Mouse (Mus musculus): ENCODE measurements around the gene Tmem95. TPM values are rescaled to one million over a fixed set of nuclear protein-coding genes. Genes with fewer than 3 reads are reported as not detected.

Gene Tmem95
- polyA plus RNA-seq, 1 experiment from 2014 or later: not detected

DNA sequence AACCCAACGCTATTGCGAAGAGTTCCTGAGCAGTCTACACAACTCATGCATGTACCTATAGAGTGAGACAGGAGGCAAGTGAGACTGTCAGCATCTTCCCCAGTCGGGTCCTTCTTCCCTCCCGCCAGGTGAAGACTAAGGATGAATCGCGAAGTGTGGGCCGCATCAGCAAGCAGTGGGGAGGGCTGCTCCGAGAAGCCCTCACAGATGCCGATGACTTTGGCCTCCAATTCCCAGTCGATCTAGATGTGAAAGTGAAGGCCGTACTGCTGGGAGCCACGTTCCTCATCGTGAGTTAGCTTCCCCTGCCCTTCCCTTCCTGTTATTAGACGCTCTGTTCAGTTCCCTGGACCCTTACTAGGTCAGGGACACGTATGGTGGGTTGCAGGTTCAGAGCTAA is 27.9 kb downstream of the Tmem95 start:
- H3K4me3 ChIP-seq (ENCODE audit: control insufficient read depth in 1 of 2, insufficient read depth in 1 of 2, low read depth in 1 of 2, low read length in 2 of 2): no peak overlapping the region
- 93% methylated on average over 15 of the region's 15 CpGs for WGBS
- H3K9me3 ChIP-seq (ENCODE audit: control insufficient read depth, low read length): no peaks in the 10 kb centered on the region
- 0 out of 4 replicates have a peak overlapping the region, but pooled peaks of 1 of the 2 experiments have one; percentile 24 for H3K27ac ChIP-seq (replicated peaks in 1 of 2; ENCODE audit: control insufficient read depth in 1 of 2, insufficient read depth in 1 of 2, low read depth in 2 of 2, low read length in 2 of 2)
- no peaks in the 10 kb centered on the region for H3K27me3 ChIP-seq (ENCODE audit: control insufficient read depth, insufficient read depth, low read length)
- H3K9ac ChIP-seq (ENCODE audit: low read length): no peak overlapping the region
- H3K4me1 ChIP-seq (ENCODE audit: control insufficient read depth in 2 of 2, insufficient read depth in 2 of 2, low read length in 2 of 2): peaks cover 16 to 23% of the 10 kb centered on the region in 2 experiments
- H3K4me2 ChIP-seq (ENCODE audit: low read length): no peak overlapping the region
- ATAC-seq (ENCODE audit: insufficient number of reproducible peaks, insufficient read depth, low FRiP score, low read depth): no peak
- H3K36me3 ChIP-seq (ENCODE audit: control insufficient read depth, insufficient read depth, low read length): peaks cover 42% of the 10 kb centered on the region

GRCm38 (mm10) chr11:69849128-69849527 is 28.7 kb downstream of the Tmem95 start:
- H3K27ac ChIP-seq (replicated peaks in 1 of 2; ENCODE audit: control insufficient read depth in 1 of 2, insufficient read depth in 1 of 2, low read depth in 2 of 2, low read length in 2 of 2): peak overlapping the region; percentile 12 to 30; a peak in 2 of 4 replicates
- H3K9me3 ChIP-seq (ENCODE audit: control insufficient read depth, low read length): no peaks in the 10 kb centered on the region
- H3K27me3 ChIP-seq (ENCODE audit: control insufficient read depth, insufficient read depth, low read length): no peaks in the 10 kb centered on the region
- no peak overlapping the region for H3K4me2 ChIP-seq (ENCODE audit: low read length)
- H3K9ac ChIP-seq (ENCODE audit: low read length): no peak overlapping the region
- peaks cover 42% of the 10 kb centered on the region for H3K36me3 ChIP-seq (ENCODE audit: control insufficient read depth, insufficient read depth, low read length)
- 73% methylated on average over 9 of the region's 9 CpGs for WGBS
- peaks cover 14 to 23% of the 10 kb centered on the region in 2 experiments for H3K4me1 ChIP-seq (ENCODE audit: control insufficient read depth in 2 of 2, insufficient read depth in 2 of 2, low read length in 2 of 2)
- ATAC-seq (ENCODE audit: insufficient number of reproducible peaks, insufficient read depth, low FRiP score, low read depth): no peak
- no peak overlapping the region for H3K4me3 ChIP-seq (ENCODE audit: control insufficient read depth in 1 of 2, insufficient read depth in 1 of 2, low read depth in 1 of 2, low read length in 2 of 2)

DNA sequence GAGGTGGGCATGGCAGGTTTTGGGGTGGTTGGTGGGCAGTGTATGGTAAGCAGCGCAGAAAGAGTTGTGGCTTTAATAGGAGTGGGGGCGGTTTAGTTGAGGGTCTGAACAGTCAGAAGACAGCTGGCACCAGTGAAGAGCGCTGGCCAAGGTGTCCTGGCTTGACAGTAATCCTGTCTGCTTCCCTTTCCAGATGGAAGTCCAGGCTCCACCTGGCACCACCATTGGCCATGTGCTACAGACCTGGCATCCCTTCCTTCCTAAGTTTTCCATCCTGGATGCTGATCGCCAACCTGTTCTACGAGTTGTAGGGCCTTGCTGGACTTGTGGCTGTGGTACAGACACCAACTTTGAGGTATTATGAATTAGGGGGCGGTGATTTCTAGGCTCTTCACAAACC is 29.8 kb downstream of the Tmem95 start:
- peak overlapping the region in 1 of 2 experiments; percentile 84; a peak in 1 of 4 replicates for H3K4me3 ChIP-seq (ENCODE audit: control insufficient read depth in 1 of 2, insufficient read depth in 1 of 2, low read depth in 1 of 2, low read length in 2 of 2)

DNA sequence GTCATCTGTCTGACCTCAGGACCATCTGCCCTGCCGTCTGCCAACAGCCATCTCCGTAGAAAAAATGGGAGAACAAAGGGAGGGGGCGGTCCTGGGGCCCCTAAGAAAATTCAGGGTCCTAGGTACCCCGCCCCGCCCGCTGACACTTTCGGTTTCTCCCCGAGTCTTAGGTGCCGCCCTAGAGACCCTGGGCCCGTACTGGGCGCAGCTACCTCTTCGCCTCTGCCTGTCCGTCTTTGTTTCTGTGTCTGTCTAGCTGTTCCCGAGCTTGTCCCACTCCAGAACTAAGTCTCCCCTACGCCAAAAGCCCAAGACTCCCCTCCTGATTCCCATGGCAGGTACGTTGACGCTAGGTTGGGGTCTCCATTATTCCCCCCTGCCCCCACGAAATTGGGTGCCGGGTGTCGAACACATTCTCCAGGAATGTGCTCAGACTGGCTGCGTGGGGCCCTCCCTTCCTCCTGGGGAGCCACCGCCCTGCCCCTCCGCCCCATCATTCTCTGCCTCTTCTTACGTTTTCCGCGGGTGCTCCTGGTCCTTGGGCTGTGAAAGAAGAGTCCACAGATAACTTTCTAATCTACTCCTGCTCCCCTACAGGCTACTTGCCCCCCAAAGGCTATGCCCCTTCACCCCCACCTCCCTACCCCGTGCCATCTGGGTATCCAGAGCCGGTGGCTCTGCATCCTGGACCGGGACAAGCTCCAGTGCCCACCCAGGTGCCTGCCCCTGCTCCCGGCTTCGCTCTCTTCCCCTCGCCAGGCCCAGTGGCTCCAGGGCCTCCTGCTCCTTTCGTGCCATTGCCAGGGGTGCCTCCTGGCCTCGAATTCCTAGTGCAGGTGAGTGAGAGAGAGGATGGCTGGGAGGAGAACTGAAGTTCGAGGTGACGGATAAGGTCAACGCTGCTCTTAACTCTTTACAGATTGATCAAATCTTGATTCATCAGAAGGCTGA is 30.8 kb downstream of the Tmem95 start:
- 11% methylated on average over 37 of the region's 37 CpGs for WGBS
- peak; percentile 24 for ATAC-seq (ENCODE audit: insufficient number of reproducible peaks, insufficient read depth, low FRiP score, low read depth)
- H3K27ac ChIP-seq (replicated peaks in 1 of 2; ENCODE audit: control insufficient read depth in 1 of 2, insufficient read depth in 1 of 2, low read depth in 2 of 2, low read length in 2 of 2): peak overlapping the region; percentile 23 to 95; a peak in 3 of 4 replicates
- H3K9me3 ChIP-seq (ENCODE audit: control insufficient read depth, low read length): no peaks in the 10 kb centered on the region
- H3K36me3 ChIP-seq (ENCODE audit: control insufficient read depth, insufficient read depth, low read length): peaks cover 42% of the 10 kb centered on the region
- H3K27me3 ChIP-seq (ENCODE audit: control insufficient read depth, insufficient read depth, low read length): no peaks in the 10 kb centered on the region
- peak overlapping the region; percentile 95 for H3K9ac ChIP-seq (ENCODE audit: low read length)
- H3K4me2 ChIP-seq (ENCODE audit: low read length): peak overlapping the region; percentile 89
- H3K4me1 ChIP-seq (ENCODE audit: control insufficient read depth in 2 of 2, insufficient read depth in 2 of 2, low read length in 2 of 2): peaks cover 14 to 19% of the 10 kb centered on the region in 2 experiments
- H3K4me3 ChIP-seq (ENCODE audit: control insufficient read depth in 1 of 2, insufficient read depth in 1 of 2, low read depth in 1 of 2, low read length in 2 of 2): peak overlapping the region; percentile 57 to 84

More for the DNA sequence above, 29.8 kb downstream of the Tmem95 start:
- H3K9ac ChIP-seq (ENCODE audit: low read length): no peak overlapping the region
- no peaks in the 10 kb centered on the region for H3K27me3 ChIP-seq (ENCODE audit: control insufficient read depth, insufficient read depth, low read length)
- ATAC-seq (ENCODE audit: insufficient number of reproducible peaks, insufficient read depth, low FRiP score, low read depth): no peak
- no peak overlapping the region for H3K27ac ChIP-seq (replicated peaks in 1 of 2; ENCODE audit: control insufficient read depth in 1 of 2, insufficient read depth in 1 of 2, low read depth in 2 of 2, low read length in 2 of 2)
- no peaks in the 10 kb centered on the region for H3K9me3 ChIP-seq (ENCODE audit: control insufficient read depth, low read length)
- peak overlapping the region; percentile 89 for H3K4me2 ChIP-seq (ENCODE audit: low read length)
- 94% methylated on average over 6 of the region's 6 CpGs for WGBS
- peaks cover 42% of the 10 kb centered on the region for H3K36me3 ChIP-seq (ENCODE audit: control insufficient read depth, insufficient read depth, low read length)
- H3K4me1 ChIP-seq (ENCODE audit: control insufficient read depth in 2 of 2, insufficient read depth in 2 of 2, low read length in 2 of 2): peaks cover 14 to 19% of the 10 kb centered on the region in 2 experiments

- Histone ChIP-seq H3K36me3 (ENCODE audit: control insufficient read depth, insufficient read depth, low read length) (peaks cover 35% of the 10 kb centered on the region), H3K4me2 (ENCODE audit: low read length) (peak within 1 kb of the TSS; percentile 89), H3K4me3 (ENCODE audit: control insufficient read depth in 1 of 2, insufficient read depth in 1 of 2, low read depth in 1 of 2, low read length in 2 of 2) (peak within 1 kb of the TSS; percentile 57 to 84), H3K27ac (replicated peaks in 1 of 2; ENCODE audit: control insufficient read depth in 1 of 2, insufficient read depth in 1 of 2, low read depth in 2 of 2, low read length in 2 of 2) (peak within 1 kb of the TSS; percentile 87 to 95), H3K9me3 (ENCODE audit: control insufficient read depth, low read length) (no peaks in the 10 kb centered on the region), H3K27me3 (ENCODE audit: control insufficient read depth, insufficient read depth, low read length) (no peaks in the 10 kb centered on the region), H3K9ac (ENCODE audit: low read length) (peak within 1 kb of the TSS; percentile 95), H3K4me1 (ENCODE audit: control insufficient read depth in 2 of 2, insufficient read depth in 2 of 2, low read length in 2 of 2) (peaks cover 14 to 19% of the 10 kb centered on the region in 2 experiments)
- peak; percentile 92 for ATAC-seq (ENCODE audit: insufficient number of reproducible peaks, insufficient read depth, low FRiP score, low read depth)
- under 1% methylated on average over 37 of the region's 38 CpGs for WGBS
Measured at GRCm38 (mm10) chr11:69846198-69846680, 31.6 kb downstream of the Tmem95 start, which contains the start of gene Plscr3. Plscr3 (plus strand) TSS chr11:69846376.

DNA sequence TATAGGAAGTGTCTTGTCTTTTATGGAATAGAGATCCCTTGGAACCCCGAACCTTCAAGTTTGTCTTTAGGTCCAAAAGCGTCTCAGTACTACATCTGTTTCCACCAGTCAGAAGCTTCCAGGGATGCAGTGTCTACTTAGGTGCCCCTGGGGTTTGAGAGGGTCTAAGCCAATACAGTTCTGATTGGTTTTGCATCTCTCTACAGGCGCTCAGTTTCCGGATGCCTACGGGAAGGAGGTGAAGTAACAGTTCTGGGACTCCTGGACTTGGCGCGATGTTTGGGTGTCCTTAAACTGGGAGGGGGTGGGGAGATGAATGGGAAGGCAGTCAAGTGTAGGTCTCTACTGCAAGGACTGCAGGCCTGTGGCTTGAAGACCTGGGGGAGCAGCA is 39.1 kb downstream of the Tmem95 start:
- Histone ChIP-seq H3K36me3 (ENCODE audit: control insufficient read depth, insufficient read depth, low read length) (no peaks in the 10 kb centered on the region), H3K9me3 (ENCODE audit: control insufficient read depth, low read length) (no peaks in the 10 kb centered on the region), H3K27ac (replicated peaks in 1 of 2; ENCODE audit: control insufficient read depth in 1 of 2, insufficient read depth in 1 of 2, low read depth in 2 of 2, low read length in 2 of 2) (peak overlapping the region; percentile 67 to 83), H3K4me1 (ENCODE audit: control insufficient read depth in 2 of 2, insufficient read depth in 2 of 2, low read length in 2 of 2) (peaks cover 3 to 20% of the 10 kb centered on the region in 2 experiments; a peak in 3 of 4 replicates), H3K4me3 (ENCODE audit: control insufficient read depth in 1 of 2, insufficient read depth in 1 of 2, low read depth in 1 of 2, low read length in 2 of 2) (peak overlapping the region; percentile 67 to 73), H3K9ac (ENCODE audit: low read length) (peak overlapping the region; percentile 79), H3K4me2 (ENCODE audit: low read length) (peak overlapping the region; percentile 89), H3K27me3 (ENCODE audit: control insufficient read depth, insufficient read depth, low read length) (peaks cover 33% of the 10 kb centered on the region)
- WGBS: under 1% methylated on average over 7 of the region's 7 CpGs
- ATAC-seq (ENCODE audit: insufficient number of reproducible peaks, insufficient read depth, low FRiP score, low read depth): no peak

DNA sequence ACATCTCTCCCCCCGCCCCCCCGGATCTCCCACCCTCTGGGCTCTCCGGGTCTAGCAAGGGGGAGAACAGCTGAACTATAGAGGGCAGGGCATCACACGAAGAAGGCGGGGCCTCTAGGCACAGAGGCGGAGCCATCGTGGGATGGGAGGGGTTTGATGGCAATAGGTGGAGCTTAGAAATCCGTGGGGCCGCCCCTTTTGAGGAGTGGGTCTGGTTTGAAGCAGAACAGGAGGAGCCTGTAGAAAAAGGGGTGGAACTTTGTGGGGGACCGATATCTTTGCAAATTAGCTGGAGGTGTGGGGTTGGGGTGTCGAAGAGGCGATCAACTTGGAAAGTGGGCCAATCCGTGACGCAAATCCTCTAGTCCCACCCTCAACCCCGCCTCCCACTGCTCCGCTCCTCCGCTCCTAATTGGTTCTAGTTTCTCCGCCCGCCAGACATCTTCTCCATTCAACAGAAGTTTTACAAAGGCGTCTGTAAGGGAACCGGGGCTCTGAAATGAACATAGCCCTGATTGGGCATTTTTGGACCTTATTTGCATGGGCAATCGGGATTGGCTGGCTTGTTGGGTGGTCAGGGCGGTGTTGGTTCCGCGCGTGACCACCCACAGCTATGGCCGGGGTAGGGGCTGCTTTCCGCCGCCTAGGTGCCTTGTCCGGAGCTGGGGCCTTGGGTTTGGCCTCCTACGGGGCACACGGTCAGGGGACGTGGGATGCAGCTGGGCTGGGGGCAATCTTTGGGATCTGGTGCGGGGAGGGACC is 39.7 kb downstream of the Tmem95 start, which contains the start of gene Tmem256:
Tmem256 (plus strand) TSS at position 563 of the 762 bp plus-strand sequence.
- Histone ChIP-seq H3K36me3 (ENCODE audit: control insufficient read depth, insufficient read depth, low read length) (no peaks in the 10 kb centered on the region), H3K9me3 (ENCODE audit: control insufficient read depth, low read length) (no peaks in the 10 kb centered on the region), H3K4me1 (ENCODE audit: control insufficient read depth in 2 of 2, insufficient read depth in 2 of 2, low read length in 2 of 2) (peaks cover 3 to 24% of the 10 kb centered on the region in 2 experiments; a peak in 3 of 4 replicates), H3K4me3 (ENCODE audit: control insufficient read depth in 1 of 2, insufficient read depth in 1 of 2, low read depth in 1 of 2, low read length in 2 of 2) (peak within 1 kb of the TSS; percentile 67 to 73), H3K9ac (ENCODE audit: low read length) (peak within 1 kb of the TSS; percentile 79), H3K27ac (replicated peaks in 1 of 2; ENCODE audit: control insufficient read depth in 1 of 2, insufficient read depth in 1 of 2, low read depth in 2 of 2, low read length in 2 of 2) (peak within 1 kb of the TSS; percentile 67 to 83), H3K4me2 (ENCODE audit: low read length) (peak within 1 kb of the TSS; percentile 89), H3K27me3 (ENCODE audit: control insufficient read depth, insufficient read depth, low read length) (peaks cover 39% of the 10 kb centered on the region)
- peak; percentile 93 for ATAC-seq (ENCODE audit: insufficient number of reproducible peaks, insufficient read depth, low FRiP score, low read depth)
- 0% methylated on average over 34 of the region's 34 CpGs for WGBS

Data from heart, embryonic 14.5 days (tissue).